Mouse (Mus musculus) heart, postnatal 0 days (tissue): ENCODE results near the gene Tada2b. TPM values are rescaled to one million over a fixed set of nuclear protein-coding genes. Genes with fewer than 3 reads are reported as not detected.

Experiments
- ATAC-seq: fragments of 200-750 bp; cut with Nextera tagmentation; 2 replicates; pipeline ENCODE4 v1.8.0; 2017; ENCODE audit warnings: low read depth, moderate number of reproducible peaks, moderate library complexity; ENCODE audit not compliant: insufficient read depth
- DNase-seq: peaks from one replicate; pipeline ENCODE4 v3.0.0-alpha.2; 2016; ENCODE audit warnings: low spot score
- H3K27ac ChIP-seq: fragments of 300-500 bp; sonication (generic); 2 replicates; pipeline ENCODE4 v1.5.1; 2014; ENCODE audit warnings: low read depth, mild to moderate bottlenecking
- H3K27me3 ChIP-seq: fragments of 300-500 bp; sonication (generic); 2 replicates; pipeline ENCODE4 v1.6.1; 2014; ENCODE audit warnings: low read length, mixed read lengths; ENCODE audit not compliant: control insufficient read depth, insufficient read depth
- H3K36me3 ChIP-seq: fragments of 300-500 bp; sonication (generic); replicated peaks from 2 replicates; pipeline ENCODE4 v1.6.1; 2014; ENCODE audit warnings: low read length, mixed read lengths; ENCODE audit not compliant: control insufficient read depth, insufficient read depth
- H3K4me1 ChIP-seq: fragments of 300-500 bp; sonication (generic); 2 replicates; pipeline ENCODE4 v1.6.1; 2014; ENCODE audit warnings: antibody characterized with exemption; ENCODE audit not compliant: control insufficient read depth, insufficient read depth
- H3K4me2 ChIP-seq: fragments of 300-500 bp; sonication (generic); 2 replicates; pipeline ENCODE4 v1.6.1; 2014; ENCODE audit warnings: low read depth, mild to moderate bottlenecking, low read length, moderate library complexity
- H3K4me3 ChIP-seq: fragments of 300-500 bp; sonication (generic); 2 replicates; pipeline ENCODE4 v1.5.1; 2014; ENCODE audit warnings: low read depth, low read length
- H3K9ac ChIP-seq: fragments of 300-500 bp; sonication (generic); replicated peaks from 2 replicates; pipeline ENCODE4 v1.6.1; 2014; ENCODE audit warnings: low read depth, low read length, mixed read lengths
- H3K9me3 ChIP-seq: fragments of 300-500 bp; sonication (generic); replicated peaks from 2 replicates; pipeline ENCODE4 v1.6.1; 2016; ENCODE audit warnings: low read length; ENCODE audit not compliant: control insufficient read depth
- CTCF ChIP-seq: IDR thresholded peaks from 2 replicates; pipeline ENCODE4 v1.5.1; 2016; ENCODE audit warnings: antibody characterized with exemption, control low read depth, low read depth
- EP300 ChIP-seq: IDR thresholded peaks from 2 replicates; pipeline ENCODE4 v1.6.1; 2016; ENCODE audit warnings: antibody characterized with exemption, low read depth
- WGBS: fragments of 180-500 bp; shearing (Covaris S2); extraction: QIAGEN DNeasy Blood & Tissue Kit; methylation state at CpG from one replicate; pipeline ENCODE4 v1.1.7; 2014; 5-methylcytosine and 5-hydroxymethylcytosine counted together
- polyA plus RNA-seq: library from polyadenylated mRNA; unstranded; fragments of >200 nt; fragmentation: Nextera tagmentation; extraction: Ambion mirVana; gene quantifications from 2 replicates; pipeline ENCODE4 v1.2.1, GENCODE M21; 2015
- total RNA-seq: library from RNA; depleted of rRNA; stranded (reverse); fragments of >200 nt; gene quantifications from 2 replicates; pipeline ENCODE4 v1.2.3, GENCODE M21; 2014; ENCODE audit warnings: low replicate concordance

Tada2b gene
- total and polyA plus RNA-seq, 2 experiments from 2014 or later, result 1.7 to 10.3 TPM

DNA sequence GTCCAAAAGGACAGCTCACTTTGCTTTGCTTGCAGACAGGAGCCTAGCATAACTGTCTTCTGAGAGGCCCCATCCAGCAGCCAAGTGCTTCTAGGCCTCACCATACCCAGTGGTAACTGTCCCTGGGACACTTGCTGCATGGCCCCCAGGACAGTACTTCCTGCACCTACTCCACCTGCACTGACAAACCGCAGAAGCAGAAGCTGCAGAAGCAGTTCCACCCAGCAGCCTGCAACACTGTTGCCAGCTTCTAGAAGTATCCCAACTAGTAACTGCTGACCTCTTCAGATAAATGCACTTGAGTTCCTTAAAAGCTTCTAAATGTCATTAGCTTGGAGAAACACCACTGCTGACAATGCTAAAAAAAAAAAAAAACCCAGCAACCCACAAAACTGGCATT lies 31.0 kb upstream of the Tada2b start:
- Histone ChIP-seq H3K9ac (no peak overlapping the region), H3K4me2 (no peak overlapping the region), H3K4me3 (no peak overlapping the region), H3K9me3 (no peaks in the 10 kb centered on the region), H3K36me3 (peaks cover 74% of the 10 kb centered on the region), H3K4me1 (no peaks in the 10 kb centered on the region), H3K27me3 (no peaks in the 10 kb centered on the region), H3K27ac (no peak overlapping the region)
- no peak for DNase-seq
- ATAC-seq, result no peak
- no peak for TF ChIP-seq EP300
- no peak for TF ChIP-seq CTCF
- WGBS, result 67% methylated on average over 1 of the region's 1 CpGs

GRCm38 (mm10) chr5:36510956-36511355 lies 26.9 kb upstream of the Tada2b start:
- no peak overlapping the region for H3K27ac ChIP-seq
- no peaks in the 10 kb centered on the region for H3K27me3 ChIP-seq
- H3K4me2 ChIP-seq, result no peak overlapping the region
- TF ChIP-seq CTCF (no peak), EP300 (no peak)
- H3K9ac ChIP-seq, result no peak overlapping the region
- H3K4me1 ChIP-seq, result no peaks in the 10 kb centered on the region
- DNase-seq (no peak), ATAC-seq (no peak)
- peaks cover 67% of the 10 kb centered on the region for H3K36me3 ChIP-seq
- 93% methylated on average over 2 of the region's 2 CpGs for WGBS
- H3K9me3 ChIP-seq, result no peaks in the 10 kb centered on the region
- no peak overlapping the region for H3K4me3 ChIP-seq

DNA sequence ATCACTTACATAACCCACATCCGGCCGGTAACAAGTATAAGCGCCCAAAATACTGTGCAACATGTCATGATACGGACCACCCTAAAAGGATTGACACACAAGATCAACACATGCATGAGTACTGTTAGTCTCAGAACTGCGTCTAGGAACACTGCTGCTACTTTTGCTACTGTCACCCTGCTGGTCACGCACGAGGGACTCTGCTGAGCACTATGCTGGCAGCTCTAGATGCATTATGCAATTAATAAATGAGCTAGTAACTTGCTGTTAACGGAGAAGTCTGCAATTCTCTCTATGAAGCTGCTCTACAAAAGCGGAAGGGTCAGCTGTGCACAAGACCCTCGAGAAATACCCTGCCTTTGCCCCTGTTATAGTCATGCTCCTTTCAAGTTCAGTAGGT lies 24.3 kb upstream of the Tada2b start:
- Histone ChIP-seq H3K27me3 (no peaks in the 10 kb centered on the region), H3K4me3 (no peak overlapping the region), H3K27ac (no peak overlapping the region), H3K36me3 (peaks cover 79% of the 10 kb centered on the region), H3K9me3 (no peaks in the 10 kb centered on the region), H3K4me2 (no peak overlapping the region), H3K4me1 (no peaks in the 10 kb centered on the region), H3K9ac (no peak overlapping the region)
- WGBS, result 89% methylated on average over 10 of the region's 10 CpGs
- no peak for ATAC-seq
- TF ChIP-seq EP300, result no peak
- no peak for TF ChIP-seq CTCF
- no peak for DNase-seq

DNA sequence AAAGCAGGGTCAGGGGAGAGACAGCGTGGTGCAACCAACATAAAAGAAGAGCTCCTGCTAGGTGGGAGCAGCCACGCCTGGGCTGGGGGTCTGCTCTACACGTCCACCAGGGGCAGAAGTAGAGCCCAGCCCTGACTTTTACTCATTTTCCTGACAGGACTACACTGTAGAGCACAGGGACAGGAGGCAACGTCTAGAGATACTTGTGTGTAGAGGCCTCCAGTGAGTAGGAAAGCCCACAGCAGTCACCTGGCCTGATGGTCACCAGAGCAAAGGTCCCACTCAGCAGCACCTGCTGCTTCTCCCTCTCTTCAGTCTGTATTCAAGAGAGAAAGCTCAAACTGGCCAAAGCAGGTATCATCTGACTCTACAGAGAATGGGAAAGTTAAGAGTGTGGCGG lies 21.6 kb upstream of the Tada2b start:
- Histone ChIP-seq H3K4me2 (no peak overlapping the region), H3K27ac (no peak overlapping the region), H3K9ac (no peak overlapping the region), H3K4me3 (no peak overlapping the region), H3K4me1 (no peaks in the 10 kb centered on the region), H3K27me3 (no peaks in the 10 kb centered on the region), H3K9me3 (no peaks in the 10 kb centered on the region), H3K36me3 (peaks cover 82% of the 10 kb centered on the region)
- no peak for ATAC-seq
- WGBS, result 88% methylated on average over 5 of the region's 5 CpGs
- no peak for TF ChIP-seq CTCF
- no peak for TF ChIP-seq EP300
- DNase-seq, result no peak

DNA sequence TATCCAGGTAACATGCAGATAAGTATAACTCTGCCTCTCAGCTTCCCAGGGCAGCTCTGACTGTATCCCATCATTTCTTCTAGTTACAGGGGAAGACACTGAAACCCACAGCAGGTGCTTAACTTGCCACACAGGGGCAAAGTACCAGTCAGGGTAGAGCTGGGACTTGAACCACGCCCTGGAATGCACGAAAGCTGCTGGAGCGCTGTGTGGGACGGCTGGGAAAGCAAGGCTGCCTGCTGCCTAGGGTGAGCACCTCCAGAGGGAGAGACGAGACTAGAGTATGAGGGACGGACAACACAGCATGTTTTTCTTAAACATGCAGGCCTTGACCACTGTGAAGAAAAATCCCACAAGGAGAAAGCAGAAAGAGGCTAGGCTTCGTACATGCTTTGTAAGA lies 21.1 kb upstream of the Tada2b start:
- H3K4me1 ChIP-seq, result no peaks in the 10 kb centered on the region
- no peaks in the 10 kb centered on the region for H3K27me3 ChIP-seq
- H3K27ac ChIP-seq, result no peak overlapping the region
- no peak for ATAC-seq
- no peaks in the 10 kb centered on the region for H3K9me3 ChIP-seq
- 92% methylated on average over 7 of the region's 7 CpGs for WGBS
- no peak overlapping the region for H3K4me2 ChIP-seq
- DNase-seq, result no peak
- H3K4me3 ChIP-seq, result no peak overlapping the region
- TF ChIP-seq CTCF, result no peak
- no peak for TF ChIP-seq EP300
- peaks cover 82% of the 10 kb centered on the region for H3K36me3 ChIP-seq
- no peak overlapping the region for H3K9ac ChIP-seq

DNA sequence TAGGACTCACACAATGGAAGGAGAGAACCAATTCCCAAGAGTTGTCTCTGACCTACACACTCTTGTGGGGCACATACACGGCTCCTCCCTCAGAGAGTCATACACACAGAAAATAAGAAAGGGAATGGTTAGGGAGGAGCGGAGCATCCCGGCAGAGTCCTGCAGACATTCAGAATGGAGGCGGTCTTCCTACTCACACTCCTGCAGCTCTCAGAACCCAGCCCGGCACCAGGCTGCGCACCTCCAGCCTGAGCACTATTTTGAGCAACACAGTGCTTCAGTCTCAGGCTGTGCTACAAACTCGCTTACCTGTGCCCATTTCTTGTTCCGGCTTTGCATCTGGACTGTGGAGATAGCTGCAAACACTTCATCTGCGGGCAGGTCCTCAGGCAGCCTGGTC lies 10.6 kb upstream of the Tada2b start:
- ATAC-seq, result no peak
- H3K36me3 ChIP-seq, result peaks cover 62% of the 10 kb centered on the region
- WGBS, result 94% methylated on average over 9 of the region's 9 CpGs

More for the DNA sequence above, 10.6 kb upstream of the Tada2b start:
- no peak overlapping the region for H3K9ac ChIP-seq
- H3K4me2 ChIP-seq, result no peak overlapping the region
- no peak overlapping the region for H3K4me3 ChIP-seq
- no peaks in the 10 kb centered on the region for H3K4me1 ChIP-seq
- TF ChIP-seq EP300 (no peak), CTCF (no peak)
- DNase-seq, result no peak
- H3K27ac ChIP-seq, result no peak overlapping the region
- no peaks in the 10 kb centered on the region for H3K27me3 ChIP-seq
- H3K9me3 ChIP-seq, result no peaks in the 10 kb centered on the region
